Mouse (Mus musculus): ENCODE data around the gene Spata20. TPM values are rescaled to one million over a fixed set of nuclear protein-coding genes. Genes with fewer than 3 reads are reported as not detected.
A peak's percentile ranks its signal among the peaks of the same experiment; 100 is the strongest.

Spata20 gene
- total RNA-seq, 2 experiments from 2014 or later = 0.61 to 1.5 TPM

DNA sequence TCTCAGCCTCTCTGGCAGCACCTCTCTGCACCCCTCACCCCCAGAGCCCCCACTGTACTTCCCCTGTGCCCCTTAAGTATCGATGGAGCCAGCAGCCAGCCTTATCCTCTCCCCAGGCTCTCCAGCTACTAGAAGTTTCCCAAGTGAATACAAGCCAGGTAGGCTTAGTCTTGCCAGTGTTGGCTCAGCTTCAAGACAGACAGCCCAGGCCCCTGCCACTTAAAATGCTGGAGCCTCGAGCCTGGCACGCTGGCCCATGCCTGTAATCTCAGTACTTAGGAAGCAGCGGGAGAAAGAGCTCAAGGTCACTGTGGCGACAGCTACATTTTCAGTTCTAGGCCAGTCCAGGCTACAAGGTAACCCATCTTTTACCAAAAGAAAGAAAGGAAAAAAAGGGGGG lies 36.1 kb downstream of the Spata20 start:
- peak; percentile 79 for DNase-seq

DNA sequence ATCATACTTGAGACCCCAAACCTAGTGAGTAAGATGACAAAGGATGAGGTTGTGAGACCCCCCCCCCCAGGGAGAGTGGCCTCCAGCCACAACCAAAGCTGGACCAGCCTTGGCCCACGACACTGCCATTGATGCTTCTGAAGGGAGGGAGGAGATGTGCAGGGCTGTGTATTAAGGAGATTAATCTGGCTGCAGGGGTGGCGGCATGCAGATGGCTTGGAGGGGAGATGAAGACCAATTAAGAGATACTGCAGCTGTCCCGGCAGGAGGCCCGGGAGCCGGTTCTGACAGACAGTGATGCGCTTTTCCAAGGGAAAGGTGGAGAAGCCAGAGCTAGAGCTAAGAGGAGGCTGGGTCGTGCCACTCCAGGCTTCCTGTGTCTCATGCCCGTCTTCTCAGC lies 36.7 kb downstream of the Spata20 start:
- no peak for DNase-seq

DNA sequence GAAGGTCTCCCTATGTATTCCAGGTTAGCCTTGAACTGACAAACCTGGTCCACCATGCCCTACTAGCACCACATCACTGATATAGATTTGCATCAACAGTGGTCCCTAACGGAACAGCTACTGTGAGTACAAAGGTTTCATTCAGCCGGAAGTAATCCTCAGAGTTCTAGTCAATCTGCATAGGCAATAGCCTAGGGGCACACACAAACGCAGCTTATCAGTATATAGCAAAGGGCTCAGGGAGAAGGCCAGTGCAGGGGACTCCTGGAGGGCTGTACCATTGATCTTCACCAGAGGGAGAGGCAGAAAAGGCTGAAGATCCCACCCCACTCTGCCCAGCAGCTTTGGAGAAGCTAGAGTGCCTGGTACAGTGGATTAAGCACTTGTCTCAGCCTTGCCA lies 39.0 kb downstream of the Spata20 start:
- DNase-seq = no peak

DNA sequence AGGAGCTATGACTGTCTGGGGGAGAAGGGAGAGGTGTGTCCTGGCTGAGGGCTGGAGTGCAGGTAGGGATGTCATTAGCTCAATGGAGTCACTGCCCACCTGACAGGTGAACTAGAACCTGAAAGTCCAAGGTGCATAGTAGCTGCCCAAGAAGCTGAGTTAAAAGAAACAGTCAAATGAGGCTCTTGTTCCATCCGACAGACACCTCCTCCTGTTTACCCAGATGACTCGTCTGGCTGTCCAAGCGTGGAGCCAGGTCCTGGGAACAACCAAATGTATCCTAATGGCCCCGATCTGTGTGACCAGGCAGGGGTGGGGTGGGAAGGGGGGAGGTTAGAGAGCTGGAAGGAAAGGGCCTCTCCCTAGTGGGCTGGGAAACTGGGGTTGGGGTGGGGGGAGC lies 40.7 kb downstream of the Spata20 start:
- no peak for DNase-seq

DNA sequence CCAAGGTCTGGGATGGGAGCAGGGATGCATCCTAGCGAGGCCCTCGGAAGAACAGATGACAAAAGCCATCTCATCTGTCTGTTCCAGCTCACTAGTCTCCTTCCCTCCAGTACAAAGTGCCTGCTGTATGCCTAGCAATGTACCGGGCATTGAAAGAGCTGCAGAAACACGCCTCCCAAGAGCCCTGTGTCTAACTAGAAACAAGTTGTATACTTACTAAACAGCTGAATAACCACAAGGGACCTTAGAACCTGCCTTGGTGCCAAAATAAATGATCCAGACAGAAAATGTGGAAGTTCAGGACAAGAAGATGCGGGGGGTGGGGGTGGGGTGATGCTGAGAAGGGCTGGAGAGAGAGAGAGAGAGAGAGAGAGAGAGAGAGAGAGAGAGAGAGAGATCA lies 41.1 kb downstream of the Spata20 start:
- no peak for DNase-seq

DNA sequence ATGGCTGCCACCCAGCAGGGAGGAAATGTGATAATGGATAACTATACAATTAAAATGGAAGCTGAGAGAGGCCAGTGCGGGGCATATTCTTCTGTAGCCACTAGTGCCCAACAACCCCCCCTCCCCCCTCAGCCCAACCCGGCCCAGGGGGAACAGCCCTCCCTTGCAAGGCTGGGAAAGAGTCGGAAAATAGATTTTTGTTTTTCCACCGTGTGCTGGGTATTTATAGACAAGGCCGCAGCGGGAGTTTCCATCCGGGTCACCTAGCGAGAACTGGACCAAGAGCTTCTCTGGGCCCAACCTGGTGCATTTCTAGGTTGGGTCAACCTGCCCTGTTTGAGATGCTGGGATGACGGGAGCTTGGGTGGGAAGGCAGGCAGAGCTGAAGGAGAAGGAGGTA lies 44.2 kb downstream of the Spata20 start:
- no peak for DNase-seq

DNA sequence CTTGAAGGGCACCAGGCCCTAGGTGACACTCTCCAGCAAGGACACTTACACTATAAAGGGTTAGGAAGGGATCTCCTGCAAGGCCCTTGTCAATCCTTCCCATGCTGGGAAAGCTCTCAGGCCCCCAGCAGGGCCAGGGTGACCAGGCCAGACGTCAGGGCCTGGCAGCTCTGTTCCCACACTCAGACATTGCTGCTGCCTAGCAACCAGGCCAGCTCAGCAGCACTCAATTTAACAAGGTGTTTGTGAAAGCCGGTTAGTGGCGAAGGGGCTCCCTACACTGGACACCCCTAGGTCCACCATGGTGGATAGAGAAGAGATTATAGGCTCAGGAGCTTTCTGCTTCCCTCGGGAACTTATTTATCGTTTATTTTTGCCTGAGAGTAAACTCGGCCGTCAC lies 44.9 kb downstream of the Spata20 start:
- peak; percentile 41 for DNase-seq

DNA sequence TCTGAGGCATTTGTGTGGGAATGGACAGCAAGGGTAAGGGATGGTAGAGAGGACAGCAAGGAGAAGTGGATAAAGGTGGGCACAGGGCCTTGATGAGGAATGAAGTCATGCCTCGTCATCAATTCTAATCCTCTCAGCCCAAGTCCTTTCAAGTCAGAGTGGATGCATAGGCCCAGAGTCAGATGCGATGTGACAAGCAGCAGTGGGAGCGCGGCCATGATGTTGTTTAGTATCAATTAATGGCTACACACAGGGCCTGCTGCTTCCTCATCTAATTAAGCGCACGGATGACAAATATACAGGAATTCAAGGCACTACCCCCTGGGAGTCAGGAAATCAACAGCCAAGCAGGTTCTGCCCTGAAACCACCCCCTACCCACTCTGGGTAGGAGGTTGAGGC lies 45.6 kb downstream of the Spata20 start:
- DNase-seq = no peak

DNA sequence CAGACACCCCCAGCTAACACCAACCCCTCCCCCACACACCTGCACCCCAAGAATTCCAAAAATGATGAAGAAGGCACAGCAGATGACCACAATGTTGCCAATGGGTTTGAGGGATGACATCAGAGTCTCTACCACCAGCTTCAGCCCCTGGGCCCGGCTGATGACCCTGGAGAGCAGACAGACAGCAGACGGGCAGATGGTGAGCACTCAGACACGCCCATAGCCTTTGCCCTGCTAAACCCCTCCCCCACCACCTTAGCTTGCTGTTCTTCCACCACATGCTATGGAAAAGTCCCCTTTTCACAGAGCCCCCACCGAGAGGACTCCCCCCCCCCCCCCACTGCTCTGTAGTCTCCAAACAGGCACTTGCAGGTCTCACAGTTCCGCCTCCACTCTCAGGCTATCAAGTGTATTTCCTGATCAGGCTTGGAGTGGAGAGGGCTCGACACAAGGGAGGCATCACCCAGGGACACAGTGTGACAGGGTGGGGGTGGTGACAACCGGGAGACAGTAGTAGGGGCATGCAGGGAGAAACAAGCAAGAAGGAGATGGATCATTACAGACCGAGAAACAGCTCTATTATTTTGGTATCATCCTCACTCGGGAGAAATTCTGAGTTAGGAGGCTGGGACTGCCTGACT lies 56.8 kb downstream of the Spata20 start:
- DNase-seq = no peak

Other genes starting within 250 kb of the Spata20 start
- 1 to 10 TPM; 2.0 TPM for gene Wfikkn2, start 240.2 kb downstream of the Spata20 start, total RNA-seq (2021)
- gene Gm21885, start 204.3 kb downstream of the Spata20 start, total RNA-seq (2021) = not detected
- gene Luc7l3, start 164.2 kb downstream of the Spata20 start, total RNA-seq (2021) = 10 to 100 TPM; 47.8 to 50.4 TPM
- 100 to 1,000 TPM; 178 to 183 TPM for gene Ankrd40, start 158.2 kb downstream of the Spata20 start, total RNA-seq (2021)
- gene Abcc3, start 93.2 kb downstream of the Spata20 start, total RNA-seq (2021) = 1 to 10 TPM; 1.6 to 1.8 TPM
- gene Cacna1g, start 12.0 kb downstream of the Spata20 start, total RNA-seq (2021) = 10 to 100 TPM; 48.7 to 52.8 TPM
- gene Epn3, start 13.8 kb upstream of the Spata20 start, total RNA-seq (2021) = 10 to 100 TPM; 31.3 to 34.3 TPM
- gene Mycbpap, start 35.6 kb upstream of the Spata20 start, total RNA-seq (2021) = 1 to 10 TPM; 5.9 to 6.3 TPM
- 10 to 100 TPM; 12.3 to 13.0 TPM for gene Rsad1, start 63.1 kb upstream of the Spata20 start, total RNA-seq (2021)
- gene Chad, start 78.9 kb upstream of the Spata20 start, total RNA-seq (2021) = under 1 TPM; 0.61 to 0.62 TPM
- 10 to 100 TPM; 29.8 to 30.4 TPM for gene Acsf2, start 115.7 kb upstream of the Spata20 start, total RNA-seq (2021)
- gene Lrrc59, start 143.6 kb upstream of the Spata20 start, total RNA-seq (2021) = 10 to 100 TPM; 85.0 to 91.8 TPM
- 10 to 100 TPM; 72.9 to 78.9 TPM for gene Mrpl27, start 167.6 kb upstream of the Spata20 start, total RNA-seq (2021)
- 1 to 10 TPM; 4.2 to 5.1 TPM for gene Eme1, start 167.8 kb upstream of the Spata20 start, total RNA-seq (2021)
- gene Xylt2, start 191.3 kb upstream of the Spata20 start, total RNA-seq (2021) = 10 to 100 TPM; 17.9 to 20.4 TPM
- gene Gm11541, start 218.3 kb upstream of the Spata20 start, total RNA-seq (2021) = not detected

Data from heart, postnatal 4 days (tissue).